Mouse (Mus musculus) kidney, adult 2 months (tissue): ENCODE data around the gene Ifnar2.

Source experiments
- CTCF ChIP-seq: fragments of 200-500 bp; conservative IDR thresholded peaks from 2 replicates; pipeline ENCODE4 v1.5.1; 2011; ENCODE audit warnings: low read depth, mild to moderate bottlenecking, control low read depth, low read length, moderate library complexity, mixed read lengths; ENCODE audit not compliant: insufficient read depth, insufficient read length
- POLR2A ChIP-seq: fragments of 200-500 bp; IDR thresholded peaks from one replicate; pipeline ENCODE4 v1.6.1; 2011; ENCODE audit warnings: low read depth, low read length, control low read depth

DNA sequence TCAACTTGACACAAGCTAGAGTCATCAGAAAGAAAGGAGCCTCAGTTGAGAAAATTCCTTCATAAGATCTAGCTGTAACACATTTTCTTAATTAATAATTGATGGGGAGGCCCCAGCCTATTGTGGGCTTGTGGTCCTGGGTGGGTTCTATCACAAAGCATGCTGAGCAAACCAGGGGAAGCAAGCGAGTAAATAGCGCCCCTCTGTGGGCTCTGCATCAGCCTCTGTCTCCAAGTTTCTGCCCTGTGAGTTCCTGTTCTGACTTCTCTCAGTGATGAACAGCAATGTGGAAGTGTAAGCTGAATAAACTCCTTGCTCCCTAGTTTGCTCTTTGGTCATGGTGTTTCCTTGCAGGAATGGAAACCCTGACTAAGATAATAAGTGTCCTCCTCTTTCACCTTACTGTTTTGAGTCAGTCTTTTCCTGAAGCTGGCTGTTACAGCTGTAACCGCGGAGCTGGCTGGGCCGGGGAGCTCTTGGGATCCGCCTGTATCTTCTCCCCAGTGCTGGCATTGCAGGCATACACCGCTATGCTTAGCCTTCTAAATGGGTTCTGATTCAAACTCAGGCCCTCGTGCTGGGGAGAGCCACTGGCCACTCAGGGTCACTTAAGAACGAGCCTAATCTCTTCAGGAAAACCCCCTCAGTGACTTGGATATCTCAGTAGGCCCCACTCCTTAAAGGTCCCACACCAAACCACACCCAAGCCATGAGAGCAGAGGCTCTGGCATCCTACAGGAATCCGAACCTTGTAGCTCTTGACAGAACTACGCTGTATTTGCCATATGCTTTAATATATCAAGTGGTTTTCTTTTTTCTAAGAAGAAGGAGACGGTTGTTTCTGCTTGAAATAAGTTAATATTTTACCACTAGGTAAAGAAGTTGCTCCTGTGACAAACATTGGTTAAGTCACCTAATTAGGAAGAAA, 77.8 kb downstream of the Ifnar2 start:
- TF ChIP-seq POLR2A (no peak), CTCF (no peak)
